Mouse (Mus musculus): ENCODE data around the gene Msmp. TPM values are rescaled to one million over a fixed set of nuclear protein-coding genes. Genes with fewer than 3 reads are reported as not detected.
"Not testable (repeated sequence)": the region's sequence is repeated elsewhere in the genome, so short reads cannot be mapped to it uniquely, and the experiment has no call there.

The Msmp gene
- polyA plus RNA-seq, 1 experiment from 2014 or later, result 1.5 TPM

GRCm38 (mm10) chr4:43558631-43559356 is 25.5 kb downstream of the Msmp start:
- peak overlapping the region; percentile 38 for H3K9ac ChIP-seq (replicated peaks)

GRCm38 (mm10) chr4:43558028-43558630 is 26.2 kb downstream of the Msmp start:
- Histone ChIP-seq H3K4me1 (peaks cover 41% of the 10 kb centered on the region), H3K4me3 (replicated peaks) (no peak overlapping the region), H3K9me3 (replicated peaks) (no peaks in the 10 kb centered on the region), H3K27me3 (replicated peaks) (no peaks in the 10 kb centered on the region), H3K27ac (replicated peaks) (no peak overlapping the region), H3K4me2 (peak overlapping the region; percentile 32), H3K9ac (replicated peaks) (no peak overlapping the region), H3K36me3 (peaks cover 38% of the 10 kb centered on the region)
- ATAC-seq (ENCODE audit: low FRiP score), result no peak
- 46% methylated on average over 5 of the region's 5 CpGs for WGBS

More at GRCm38 (mm10) chr4:43558631-43559356, 25.5 kb downstream of the Msmp start:
- Histone ChIP-seq H3K27ac (replicated peaks) (peak overlapping the region; percentile 38; the same call in 1 of the 2 replicates), H3K9me3 (replicated peaks) (no peaks in the 10 kb centered on the region), H3K4me1 (peaks cover 47% of the 10 kb centered on the region), H3K4me2 (peak overlapping the region; percentile 32), H3K27me3 (replicated peaks) (no peaks in the 10 kb centered on the region), H3K36me3 (peaks cover 32% of the 10 kb centered on the region), H3K4me3 (replicated peaks) (no peak overlapping the region; the same call in 1 of the 2 replicates)
- ATAC-seq (ENCODE audit: low FRiP score), result no peak
- WGBS, result 27% methylated on average over 13 of the region's 13 CpGs

GRCm38 (mm10) chr4:43555926-43556325 is 28.4 kb downstream of the Msmp start:
- peaks cover 59% of the 10 kb centered on the region for H3K36me3 ChIP-seq

GRCm38 (mm10) chr4:43553891-43554290 is 30.4 kb downstream of the Msmp start:
- H3K4me3 ChIP-seq (replicated peaks), result no peak overlapping the region
- no peak overlapping the region for H3K27ac ChIP-seq (replicated peaks)
- peaks cover 78% of the 10 kb centered on the region for H3K36me3 ChIP-seq
- H3K4me2 ChIP-seq, result no peak overlapping the region
- no peak overlapping the region for H3K9ac ChIP-seq (replicated peaks)
- H3K9me3 ChIP-seq (replicated peaks), result no peaks in the 10 kb centered on the region
- no peaks in the 10 kb centered on the region for H3K27me3 ChIP-seq (replicated peaks)
- H3K4me1 ChIP-seq, result peaks cover 11% of the 10 kb centered on the region
- ATAC-seq (ENCODE audit: low FRiP score), result no peak

More at GRCm38 (mm10) chr4:43555926-43556325, 28.4 kb downstream of the Msmp start:
- WGBS, result 98% methylated on average over 7 of the region's 7 CpGs
- no peak for ATAC-seq (ENCODE audit: low FRiP score)
- Histone ChIP-seq H3K9me3 (replicated peaks) (no peaks in the 10 kb centered on the region), H3K27ac (replicated peaks) (no peak overlapping the region), H3K27me3 (replicated peaks) (no peaks in the 10 kb centered on the region), H3K9ac (replicated peaks) (no peak overlapping the region), H3K4me3 (replicated peaks) (no peak overlapping the region), H3K4me2 (no peak overlapping the region), H3K4me1 (peaks cover 31% of the 10 kb centered on the region)

GRCm38 (mm10) chr4:43552437-43552836 is 31.9 kb downstream of the Msmp start:
- H3K4me3 ChIP-seq (replicated peaks), result no peak overlapping the region
- H3K36me3 ChIP-seq, result peaks cover 92% of the 10 kb centered on the region
- no peaks in the 10 kb centered on the region for H3K27me3 ChIP-seq (replicated peaks)
- no peak for ATAC-seq (ENCODE audit: low FRiP score)
- no peak overlapping the region for H3K27ac ChIP-seq (replicated peaks)
- H3K9me3 ChIP-seq (replicated peaks), result no peaks in the 10 kb centered on the region
- 39% methylated on average over 5 of the region's 5 CpGs for WGBS
- H3K4me2 ChIP-seq, result no peak overlapping the region
- H3K9ac ChIP-seq (replicated peaks), result no peak overlapping the region
- H3K4me1 ChIP-seq, result no peaks in the 10 kb centered on the region; the same call in 1 of the 2 replicates

GRCm38 (mm10) chr4:43551854-43552253 is 32.4 kb downstream of the Msmp start:
- 92% methylated on average over 6 of the region's 6 CpGs for WGBS
- H3K9me3 ChIP-seq (replicated peaks); ATAC-seq (ENCODE audit: low FRiP score); H3K4me2 ChIP-seq; H3K4me3 ChIP-seq (replicated peaks); H3K9ac ChIP-seq (replicated peaks); H3K4me1 ChIP-seq; H3K27ac ChIP-seq (replicated peaks); H3K27me3 ChIP-seq (replicated peaks): not testable (repeated sequence)
- H3K36me3 ChIP-seq, result peaks cover 98% of the 10 kb centered on the region

- no peak overlapping the region for H3K9ac ChIP-seq (replicated peaks)
- 93% methylated on average over 12 of the region's 12 CpGs for WGBS
- no peaks in the 10 kb centered on the region for H3K27me3 ChIP-seq (replicated peaks)
- no peak overlapping the region for H3K4me3 ChIP-seq (replicated peaks)
- ATAC-seq (ENCODE audit: low FRiP score), result no peak
- no peak overlapping the region for H3K27ac ChIP-seq (replicated peaks)
- no peaks in the 10 kb centered on the region for H3K4me1 ChIP-seq
- H3K4me2 ChIP-seq, result no peak overlapping the region
- H3K9me3 ChIP-seq (replicated peaks), result no peaks in the 10 kb centered on the region
- H3K36me3 ChIP-seq, result peaks cover 99% of the 10 kb centered on the region
Measured at GRCm38 (mm10) chr4:43549055-43549454, 35.2 kb downstream of the Msmp start.

GRCm38 (mm10) chr4:43547160-43547559 is 37.1 kb downstream of the Msmp start:
- Histone ChIP-seq H3K27ac (replicated peaks) (no peak overlapping the region), H3K9me3 (replicated peaks) (no peaks in the 10 kb centered on the region), H3K4me1 (no peaks in the 10 kb centered on the region), H3K4me2 (no peak overlapping the region), H3K27me3 (replicated peaks) (no peaks in the 10 kb centered on the region), H3K4me3 (replicated peaks) (no peak overlapping the region), H3K36me3 (peaks cover 99% of the 10 kb centered on the region), H3K9ac (replicated peaks) (no peak overlapping the region)
- ATAC-seq (ENCODE audit: low FRiP score), result no peak
- 97% methylated on average over 8 of the region's 8 CpGs for WGBS

GRCm38 (mm10) chr4:43546375-43547047 is 37.8 kb downstream of the Msmp start:
- 95% methylated on average over 12 of the region's 12 CpGs for WGBS
- Histone ChIP-seq H3K4me2 (no peak overlapping the region), H3K27me3 (replicated peaks) (no peaks in the 10 kb centered on the region), H3K9ac (replicated peaks) (no peak overlapping the region), H3K27ac (replicated peaks) (no peak overlapping the region), H3K9me3 (replicated peaks) (no peaks in the 10 kb centered on the region), H3K4me3 (replicated peaks) (no peak overlapping the region), H3K36me3 (peaks cover 100% of the 10 kb centered on the region), H3K4me1 (no peaks in the 10 kb centered on the region)
- ATAC-seq (ENCODE audit: low FRiP score), result no peak

- Histone ChIP-seq H3K9me3 (replicated peaks) (no peaks in the 10 kb centered on the region), H3K4me1 (no peaks in the 10 kb centered on the region), H3K4me3 (replicated peaks) (no peak overlapping the region), H3K9ac (replicated peaks) (no peak overlapping the region), H3K4me2 (no peak overlapping the region), H3K36me3 (peaks cover 98% of the 10 kb centered on the region), H3K27me3 (replicated peaks) (no peaks in the 10 kb centered on the region), H3K27ac (replicated peaks) (no peak overlapping the region)
- 75% methylated on average over 3 of the region's 3 CpGs for WGBS
- no peak for ATAC-seq (ENCODE audit: low FRiP score)
Measured at GRCm38 (mm10) chr4:43542044-43542443, 42.2 kb downstream of the Msmp start.

GRCm38 (mm10) chr4:43536031-43536430 is 48.3 kb downstream of the Msmp start:
- no peak overlapping the region for H3K4me2 ChIP-seq
- no peak overlapping the region for H3K9ac ChIP-seq (replicated peaks)
- no peak overlapping the region for H3K27ac ChIP-seq (replicated peaks)
- WGBS, result 94% methylated on average over 9 of the region's 9 CpGs
- no peaks in the 10 kb centered on the region for H3K9me3 ChIP-seq (replicated peaks)
- ATAC-seq (ENCODE audit: low FRiP score), result no peak
- H3K4me1 ChIP-seq, result no peaks in the 10 kb centered on the region
- H3K4me3 ChIP-seq (replicated peaks), result no peak overlapping the region
- H3K36me3 ChIP-seq, result peaks cover 95% of the 10 kb centered on the region
- no peaks in the 10 kb centered on the region for H3K27me3 ChIP-seq (replicated peaks)

- no peak for ATAC-seq (ENCODE audit: low FRiP score)
- no peaks in the 10 kb centered on the region for H3K9me3 ChIP-seq (replicated peaks)
- 96% methylated on average over 8 of the region's 8 CpGs for WGBS
- H3K4me3 ChIP-seq (replicated peaks), result no peak overlapping the region
- peaks cover 3% of the 10 kb centered on the region; the same call in 1 of the 2 replicates for H3K4me1 ChIP-seq
- no peak overlapping the region for H3K9ac ChIP-seq (replicated peaks)
- H3K27me3 ChIP-seq (replicated peaks), result no peaks in the 10 kb centered on the region
- H3K27ac ChIP-seq (replicated peaks), result no peak overlapping the region
- peaks cover 95% of the 10 kb centered on the region for H3K36me3 ChIP-seq
- H3K4me2 ChIP-seq, result no peak overlapping the region
Measured at GRCm38 (mm10) chr4:43535628-43536027, 48.7 kb downstream of the Msmp start.
